Mouse (Mus musculus): ENCODE data around the gene 9130023H24Rik. TPM values are rescaled to one million over a fixed set of nuclear protein-coding genes. Genes with fewer than 3 reads are reported as not detected.

The 9130023H24Rik gene
- polyA plus RNA-seq, 1 experiment = 3.3 TPM

GRCm38 (mm10) chr7:128208187-128208586 lies 29.6 kb downstream of the 9130023H24Rik start:
- H3K4me2 ChIP-seq (ENCODE audit: low read depth) = no peak overlapping the region

GRCm38 (mm10) chr7:128206152-128206551 lies 31.7 kb downstream of the 9130023H24Rik start, which contains the start of gene Cox6a2:
Gene Cox6a2 (minus strand): TSS chr7:128206387.
- Histone ChIP-seq H3K4me3 (peak within 1 kb of the TSS; percentile 93), H3ac (ENCODE audit: control insufficient read depth, insufficient read length) (peak within 1 kb of the TSS; percentile 63), H3K36me3 (ENCODE audit: control insufficient read depth, insufficient read depth) (peaks cover 13% of the 10 kb centered on the region), H3K27me3 (ENCODE audit: control insufficient read depth, insufficient read depth, insufficient read length) (peaks cover 14% of the 10 kb centered on the region), H3K79me2 (ENCODE audit: control insufficient read depth, insufficient read depth) (peaks cover 3% of the 10 kb centered on the region), H3K4me2 (ENCODE audit: low read depth) (peak within 1 kb of the TSS; percentile 69)
- TF ChIP-seq POLR2AphosphoS2 (IDR thresholded peaks at IDR 0.05; ENCODE audit: insufficient read length, low read depth) (peak; percentile 85), CEBPB (IDR thresholded peaks at IDR 0.05; ENCODE audit: insufficient read depth, poor library complexity, severe bottlenecking) (peak; percentile 94; the same call in 1 of the 2 replicates), E2F4 (IDR thresholded peaks at IDR 0.05; ENCODE audit: insufficient read depth) (no peak), MYOD1 (IDR thresholded peaks at IDR 0.05; ENCODE audit: control insufficient read depth in 1 of 3, insufficient read length in 2 of 3, low read depth in 2 of 3) (peak in 2 of 3 experiments; percentile 15 to 78), POLR2A (IDR thresholded peaks at IDR 0.05; ENCODE audit: insufficient read length, low read depth) (peak; percentile 74), MYOG (IDR thresholded peaks at IDR 0.05; ENCODE audit: control insufficient read depth in 1 of 3, insufficient read depth in 1 of 3, insufficient read length in 2 of 3, low read depth in 2 of 3) (peak in 2 of 3 experiments; percentile 33 to 68)

More at GRCm38 (mm10) chr7:128208187-128208586, 29.6 kb downstream of the 9130023H24Rik start:
- Histone ChIP-seq H3K79me2 (ENCODE audit: control insufficient read depth, insufficient read depth) (peaks cover 3% of the 10 kb centered on the region), H3K36me3 (ENCODE audit: control insufficient read depth, insufficient read depth) (peaks cover 10% of the 10 kb centered on the region), H3K4me3 (no peak overlapping the region), H3K27me3 (ENCODE audit: control insufficient read depth, insufficient read depth, insufficient read length) (peaks cover 6% of the 10 kb centered on the region), H3ac (ENCODE audit: control insufficient read depth, insufficient read length) (no peak overlapping the region)
- no peak for TF ChIP-seq TCF12 (IDR thresholded peaks at IDR 0.05; ENCODE audit: insufficient read depth, poor library complexity, severe bottlenecking)
- no peak for TF ChIP-seq USF1 (IDR thresholded peaks at IDR 0.05; ENCODE audit: low read depth)
- TF ChIP-seq MAX (IDR thresholded peaks at IDR 0.05; ENCODE audit: low read depth) = no peak
- no peak for TF ChIP-seq SRF (IDR thresholded peaks at IDR 0.05; ENCODE audit: control insufficient read depth, insufficient read length, low read depth)
- no peak for TF ChIP-seq MYOG (IDR thresholded peaks at IDR 0.05; ENCODE audit: control insufficient read depth in 1 of 3, insufficient read depth in 1 of 3, insufficient read length in 2 of 3, low read depth in 2 of 3)
- no peak for TF ChIP-seq CEBPB (IDR thresholded peaks at IDR 0.05; ENCODE audit: insufficient read depth, poor library complexity, severe bottlenecking)
- TF ChIP-seq REST (IDR thresholded peaks at IDR 0.05; ENCODE audit: insufficient read depth, insufficient read length) = no peak
- TF ChIP-seq POLR2A (IDR thresholded peaks at IDR 0.05; ENCODE audit: insufficient read length, low read depth) = no peak
- no peak for TF ChIP-seq POLR2AphosphoS2 (IDR thresholded peaks at IDR 0.05; ENCODE audit: insufficient read length, low read depth)

GRCm38 (mm10) chr7:128205695-128206094 lies 32.1 kb downstream of the 9130023H24Rik start:
- peaks cover 13% of the 10 kb centered on the region for H3K36me3 ChIP-seq (ENCODE audit: control insufficient read depth, insufficient read depth)
- H3K4me2 ChIP-seq (ENCODE audit: low read depth) = peak overlapping the region; percentile 69
- peaks cover 14% of the 10 kb centered on the region for H3K27me3 ChIP-seq (ENCODE audit: control insufficient read depth, insufficient read depth, insufficient read length)
- peak overlapping the region; percentile 93 for H3K4me3 ChIP-seq
- peaks cover 3% of the 10 kb centered on the region for H3K79me2 ChIP-seq (ENCODE audit: control insufficient read depth, insufficient read depth)
- H3ac ChIP-seq (ENCODE audit: control insufficient read depth, insufficient read length) = peak overlapping the region; percentile 63
- TF ChIP-seq TCF3 (IDR thresholded peaks at IDR 0.05; ENCODE audit: insufficient read length, low read depth) (no peak), MAX (IDR thresholded peaks at IDR 0.05; ENCODE audit: low read depth) (no peak), CEBPB (IDR thresholded peaks at IDR 0.05; ENCODE audit: insufficient read depth, poor library complexity, severe bottlenecking) (no peak), MYOD1 (IDR thresholded peaks at IDR 0.05; ENCODE audit: control insufficient read depth in 1 of 3, insufficient read length in 2 of 3, low read depth in 2 of 3) (no peak), REST (IDR thresholded peaks at IDR 0.05; ENCODE audit: insufficient read depth, insufficient read length) (no peak), MYOG (IDR thresholded peaks at IDR 0.05; ENCODE audit: control insufficient read depth in 1 of 3, insufficient read depth in 1 of 3, insufficient read length in 2 of 3, low read depth in 2 of 3) (no peak), E2F4 (IDR thresholded peaks at IDR 0.05; ENCODE audit: insufficient read depth) (no peak), SRF (IDR thresholded peaks at IDR 0.05; ENCODE audit: control insufficient read depth, insufficient read length, low read depth) (no peak), TCF12 (IDR thresholded peaks at IDR 0.05; ENCODE audit: insufficient read depth, poor library complexity, severe bottlenecking) (no peak), POLR2A (IDR thresholded peaks at IDR 0.05; ENCODE audit: insufficient read length, low read depth) (no peak), POLR2AphosphoS2 (IDR thresholded peaks at IDR 0.05; ENCODE audit: insufficient read length, low read depth) (no peak), USF1 (IDR thresholded peaks at IDR 0.05; ENCODE audit: low read depth) (no peak)

GRCm38 (mm10) chr7:128204179-128204578 lies 33.7 kb downstream of the 9130023H24Rik start:
- Histone ChIP-seq H3K4me2 (ENCODE audit: low read depth) (peak overlapping the region; percentile 69), H3ac (ENCODE audit: control insufficient read depth, insufficient read length) (no peak overlapping the region), H3K36me3 (ENCODE audit: control insufficient read depth, insufficient read depth) (peaks cover 13% of the 10 kb centered on the region), H3K4me3 (peak overlapping the region; percentile 93), H3K27me3 (ENCODE audit: control insufficient read depth, insufficient read depth, insufficient read length) (peaks cover 14% of the 10 kb centered on the region), H3K79me2 (ENCODE audit: control insufficient read depth, insufficient read depth) (peaks cover 3% of the 10 kb centered on the region)
- TF ChIP-seq POLR2AphosphoS2 (IDR thresholded peaks at IDR 0.05; ENCODE audit: insufficient read length, low read depth) = peak; percentile 34
- TF ChIP-seq MAX (IDR thresholded peaks at IDR 0.05; ENCODE audit: low read depth) = no peak
- TF ChIP-seq MYOD1 (IDR thresholded peaks at IDR 0.05; ENCODE audit: control insufficient read depth in 1 of 3, insufficient read length in 2 of 3, low read depth in 2 of 3) = no peak
- no peak for TF ChIP-seq USF1 (IDR thresholded peaks at IDR 0.05; ENCODE audit: low read depth)
- TF ChIP-seq POLR2A (IDR thresholded peaks at IDR 0.05; ENCODE audit: insufficient read length, low read depth) = peak; percentile 60
- no peak for TF ChIP-seq TCF12 (IDR thresholded peaks at IDR 0.05; ENCODE audit: insufficient read depth, poor library complexity, severe bottlenecking)
- TF ChIP-seq REST (IDR thresholded peaks at IDR 0.05; ENCODE audit: insufficient read depth, insufficient read length) = no peak
- no peak for TF ChIP-seq SRF (IDR thresholded peaks at IDR 0.05; ENCODE audit: control insufficient read depth, insufficient read length, low read depth)
- TF ChIP-seq TCF3 (IDR thresholded peaks at IDR 0.05; ENCODE audit: insufficient read length, low read depth) = no peak
- TF ChIP-seq MYOG (IDR thresholded peaks at IDR 0.05; ENCODE audit: control insufficient read depth in 1 of 3, insufficient read depth in 1 of 3, insufficient read length in 2 of 3, low read depth in 2 of 3) = no peak
